Mouse (Mus musculus): ENCODE measurements around the gene Rsu1. TPM values are rescaled to one million over a fixed set of nuclear protein-coding genes. Genes with fewer than 3 reads are reported as not detected.

Rsu1 gene
- polyA plus RNA-seq, 1 experiment from 2014 or later = 68.3 TPM

GRCm38 (mm10) chr2:13087811-13088210 is 183.4 kb downstream of the Rsu1 start:
- ATAC-seq = no peak

GRCm38 (mm10) chr2:13084223-13084622 is 187.0 kb downstream of the Rsu1 start:
- no peaks in the 10 kb centered on the region for H3K36me3 ChIP-seq (ENCODE audit: control insufficient read depth, insufficient read depth)
- H3K9me3 ChIP-seq (ENCODE audit: control insufficient read depth) = no peaks in the 10 kb centered on the region
- WGBS = 74% methylated on average over 5 of the region's 5 CpGs
- H3K4me1 ChIP-seq (replicated peaks; ENCODE audit: control insufficient read depth, insufficient read depth, low read length) = no peaks in the 10 kb centered on the region
- no peak for ATAC-seq
- H3K4me3 ChIP-seq (ENCODE audit: low read depth, low read length) = no peak overlapping the region
- no peaks in the 10 kb centered on the region for H3K27me3 ChIP-seq (replicated peaks; ENCODE audit: control insufficient read depth, insufficient read depth, low read length)
- H3K9ac ChIP-seq (ENCODE audit: low read depth, low read length) = no peak overlapping the region
- H3K4me2 ChIP-seq (replicated peaks; ENCODE audit: low read depth) = no peak overlapping the region
- no peak for TF ChIP-seq CTCF (IDR thresholded peaks at IDR 0.05; ENCODE audit: low read depth)
- H3K27ac ChIP-seq (ENCODE audit: low read depth, low read length) = no peak overlapping the region

More at GRCm38 (mm10) chr2:13087811-13088210, 183.4 kb downstream of the Rsu1 start:
- 95% methylated on average over 2 of the region's 2 CpGs for WGBS
- TF ChIP-seq CTCF (IDR thresholded peaks at IDR 0.05; ENCODE audit: low read depth) = no peak
- no peaks in the 10 kb centered on the region for H3K4me1 ChIP-seq (replicated peaks; ENCODE audit: control insufficient read depth, insufficient read depth, low read length)
- no peaks in the 10 kb centered on the region for H3K9me3 ChIP-seq (ENCODE audit: control insufficient read depth)
- H3K27ac ChIP-seq (ENCODE audit: low read depth, low read length) = no peak overlapping the region
- no peaks in the 10 kb centered on the region for H3K36me3 ChIP-seq (ENCODE audit: control insufficient read depth, insufficient read depth)
- H3K4me3 ChIP-seq (ENCODE audit: low read depth, low read length) = no peak overlapping the region
- no peak overlapping the region for H3K9ac ChIP-seq (ENCODE audit: low read depth, low read length)
- no peaks in the 10 kb centered on the region for H3K27me3 ChIP-seq (replicated peaks; ENCODE audit: control insufficient read depth, insufficient read depth, low read length)
- no peak overlapping the region for H3K4me2 ChIP-seq (replicated peaks; ENCODE audit: low read depth)

GRCm38 (mm10) chr2:13080476-13080875 is 190.7 kb downstream of the Rsu1 start:
- Histone ChIP-seq H3K4me2 (replicated peaks; ENCODE audit: low read depth) (no peak overlapping the region), H3K4me3 (ENCODE audit: low read depth, low read length) (no peak overlapping the region), H3K27ac (ENCODE audit: low read depth, low read length) (no peak overlapping the region), H3K27me3 (replicated peaks; ENCODE audit: control insufficient read depth, insufficient read depth, low read length) (no peaks in the 10 kb centered on the region), H3K36me3 (ENCODE audit: control insufficient read depth, insufficient read depth) (no peaks in the 10 kb centered on the region), H3K9me3 (ENCODE audit: control insufficient read depth) (no peaks in the 10 kb centered on the region), H3K9ac (ENCODE audit: low read depth, low read length) (no peak overlapping the region), H3K4me1 (replicated peaks; ENCODE audit: control insufficient read depth, insufficient read depth, low read length) (no peaks in the 10 kb centered on the region)
- TF ChIP-seq CTCF (IDR thresholded peaks at IDR 0.05; ENCODE audit: low read depth) = no peak
- WGBS = 83% methylated on average over 2 of the region's 2 CpGs
- no peak for ATAC-seq

- Histone ChIP-seq H3K4me2 (replicated peaks; ENCODE audit: low read depth) (no peak overlapping the region), H3K4me3 (ENCODE audit: low read depth, low read length) (no peak overlapping the region), H3K27me3 (replicated peaks; ENCODE audit: control insufficient read depth, insufficient read depth, low read length) (no peaks in the 10 kb centered on the region), H3K9me3 (ENCODE audit: control insufficient read depth) (no peaks in the 10 kb centered on the region), H3K27ac (ENCODE audit: low read depth, low read length) (no peak overlapping the region), H3K9ac (ENCODE audit: low read depth, low read length) (no peak overlapping the region), H3K36me3 (ENCODE audit: control insufficient read depth, insufficient read depth) (no peaks in the 10 kb centered on the region), H3K4me1 (replicated peaks; ENCODE audit: control insufficient read depth, insufficient read depth, low read length) (no peaks in the 10 kb centered on the region)
- no peak for TF ChIP-seq CTCF (IDR thresholded peaks at IDR 0.05; ENCODE audit: low read depth)
- ATAC-seq = no peak
Measured at GRCm38 (mm10) chr2:13072243-13072642, 199.0 kb downstream of the Rsu1 start.

GRCm38 (mm10) chr2:13060426-13061170 is 210.6 kb downstream of the Rsu1 start:
- H3K4me2 ChIP-seq (replicated peaks; ENCODE audit: low read depth) = no peak overlapping the region
- H3K36me3 ChIP-seq (ENCODE audit: control insufficient read depth, insufficient read depth) = no peaks in the 10 kb centered on the region
- no peak overlapping the region for H3K9ac ChIP-seq (ENCODE audit: low read depth, low read length)
- H3K27me3 ChIP-seq (replicated peaks; ENCODE audit: control insufficient read depth, insufficient read depth, low read length) = no peaks in the 10 kb centered on the region
- H3K4me3 ChIP-seq (ENCODE audit: low read depth, low read length) = no peak overlapping the region
- TF ChIP-seq CTCF (IDR thresholded peaks at IDR 0.05; ENCODE audit: low read depth) = no peak
- 89% methylated on average over 5 of the region's 5 CpGs for WGBS
- H3K9me3 ChIP-seq (ENCODE audit: control insufficient read depth) = no peaks in the 10 kb centered on the region
- no peak for ATAC-seq
- H3K27ac ChIP-seq (ENCODE audit: low read depth, low read length) = no peak overlapping the region
- no peaks in the 10 kb centered on the region for H3K4me1 ChIP-seq (replicated peaks; ENCODE audit: control insufficient read depth, insufficient read depth, low read length)

- no peak for TF ChIP-seq CTCF (IDR thresholded peaks at IDR 0.05; ENCODE audit: low read depth)
- H3K27ac ChIP-seq (ENCODE audit: low read depth, low read length) = no peak overlapping the region
- H3K4me1 ChIP-seq (replicated peaks; ENCODE audit: control insufficient read depth, insufficient read depth, low read length) = no peaks in the 10 kb centered on the region
- H3K27me3 ChIP-seq (replicated peaks; ENCODE audit: control insufficient read depth, insufficient read depth, low read length) = no peaks in the 10 kb centered on the region
- no peaks in the 10 kb centered on the region for H3K9me3 ChIP-seq (ENCODE audit: control insufficient read depth)
- WGBS = 84% methylated on average over 6 of the region's 6 CpGs
- no peak for ATAC-seq
- no peak overlapping the region for H3K4me2 ChIP-seq (replicated peaks; ENCODE audit: low read depth)
- no peaks in the 10 kb centered on the region for H3K36me3 ChIP-seq (ENCODE audit: control insufficient read depth, insufficient read depth)
- no peak overlapping the region for H3K9ac ChIP-seq (ENCODE audit: low read depth, low read length)
- no peak overlapping the region for H3K4me3 ChIP-seq (ENCODE audit: low read depth, low read length)
Measured at GRCm38 (mm10) chr2:13048649-13049048, 222.6 kb downstream of the Rsu1 start.
